Mouse (Mus musculus): ENCODE data around the gene Mical1.

Mical1 gene

GRCm38 (mm10) chr10:41476171-41477017, at the start of gene Mical1:
Gene Mical1 (plus strand): TSS chr10:41476314.
- peak; percentile 71 for DNase-seq (ENCODE audit: low spot score)

DNA sequence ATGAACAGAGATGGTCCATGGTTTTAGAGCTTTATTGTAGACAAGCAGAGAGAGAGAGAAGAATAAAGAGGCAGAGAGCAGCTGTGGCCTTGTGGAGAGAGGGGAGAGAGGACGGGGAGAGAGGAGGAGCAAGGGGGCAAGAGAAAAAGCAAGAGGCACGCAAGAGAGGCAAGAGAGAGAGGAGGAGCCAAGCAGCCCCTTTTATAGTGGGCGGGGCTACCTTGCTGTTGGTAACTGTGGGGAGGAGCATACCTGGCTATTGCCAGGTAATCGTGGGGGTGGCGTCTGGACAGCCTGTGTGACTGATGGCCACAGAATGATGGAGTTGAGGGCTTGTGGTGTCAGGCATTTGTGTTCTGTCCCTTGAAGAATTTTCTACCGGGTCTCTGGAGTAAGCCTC, 49.7 kb upstream of the Mical1 start:
- DNase-seq (ENCODE audit: low spot score): no peak

- peak; percentile 67 for DNase-seq (ENCODE audit: low spot score)
These were observed 41.5 kb upstream of the Mical1 start for GRCm38 (mm10) chr10:41434624-41435023.

DNA sequence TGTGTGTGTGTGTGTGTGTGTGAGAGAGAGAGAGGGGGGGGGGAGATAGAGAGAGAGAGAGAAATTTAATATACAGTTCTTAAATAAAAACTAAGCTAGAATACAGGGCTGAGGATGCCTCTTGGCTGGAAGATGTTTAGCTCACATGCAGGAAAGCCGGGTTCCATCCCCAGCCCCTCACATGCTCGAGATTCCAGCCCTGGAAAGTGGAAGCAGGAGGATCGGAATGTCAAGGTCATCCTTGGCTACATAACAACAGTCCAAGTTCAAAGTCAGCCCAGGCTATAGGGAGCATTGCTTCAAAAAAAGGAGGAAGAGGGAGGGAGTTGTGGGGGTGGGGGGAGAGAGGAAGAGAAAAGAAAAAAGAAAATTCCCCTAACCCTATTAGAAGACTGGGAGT, 41.0 kb upstream of the Mical1 start:
- no peak for DNase-seq (ENCODE audit: low spot score)

DNA sequence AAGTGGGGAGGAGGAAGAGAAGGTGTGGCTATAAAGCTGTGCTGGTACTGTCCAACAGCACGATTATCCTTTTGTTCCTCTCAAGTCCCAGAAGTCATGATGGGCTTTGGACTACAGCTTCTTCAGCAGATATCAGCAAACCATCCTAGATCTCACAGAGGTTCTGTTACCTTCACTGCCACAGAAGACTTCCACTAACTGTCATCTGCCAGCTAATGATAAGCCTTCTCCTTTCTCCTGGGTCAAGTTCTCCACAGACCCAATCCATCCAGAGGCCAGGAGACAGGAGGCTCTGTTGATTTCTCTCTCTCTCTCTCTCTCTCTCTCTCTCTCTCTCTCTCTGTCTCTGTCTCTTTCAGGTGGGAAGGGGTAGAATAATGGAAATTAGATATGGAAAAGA, 27.9 kb upstream of the Mical1 start:
- no peak for DNase-seq (ENCODE audit: low spot score)

GRCm38 (mm10) chr10:41449684-41450083, 26.4 kb upstream of the Mical1 start:
- peak; percentile 28 for DNase-seq (ENCODE audit: low spot score)

- DNase-seq (ENCODE audit: low spot score): peak; percentile 95
These were observed 25.9 kb upstream of the Mical1 start, which contains the start of gene Zbtb24 for GRCm38 (mm10) chr10:41450137-41450670. Gene Zbtb24 (plus strand): TSS chr10:41450383.

- no peak for DNase-seq (ENCODE audit: low spot score)
These were observed 25.2 kb upstream of the Mical1 start for GRCm38 (mm10) chr10:41450780-41451522.

GRCm38 (mm10) chr10:41451656-41452055, 24.5 kb upstream of the Mical1 start:
- no peak for DNase-seq (ENCODE audit: low spot score)

GRCm38 (mm10) chr10:41452791-41453190, 23.3 kb upstream of the Mical1 start:
- no peak for DNase-seq (ENCODE audit: low spot score)

- DNase-seq (ENCODE audit: low spot score): no peak
These were observed 16.1 kb upstream of the Mical1 start for GRCm38 (mm10) chr10:41459990-41460389.

DNA sequence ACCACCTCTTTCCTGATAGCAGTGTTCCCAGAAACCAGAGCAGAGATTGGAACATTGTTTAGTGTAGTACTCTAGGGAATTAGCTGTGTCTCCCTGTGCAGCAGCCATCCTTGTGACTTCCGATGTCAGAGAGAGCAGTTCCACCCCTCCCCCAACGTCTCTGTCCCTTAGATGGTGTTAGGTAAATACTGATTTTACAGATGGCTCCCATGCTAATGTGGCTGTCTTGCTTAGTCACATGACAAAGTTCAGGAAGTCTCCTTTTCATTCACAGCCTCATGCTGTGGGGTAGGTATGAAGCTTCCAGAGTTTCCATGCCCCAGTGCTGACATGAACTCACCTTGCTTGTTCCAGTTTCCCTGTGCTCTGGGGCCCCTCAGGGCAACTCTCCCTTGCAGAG, 15.6 kb upstream of the Mical1 start:
- DNase-seq (ENCODE audit: low spot score): no peak

GRCm38 (mm10) chr10:41461057-41461722, 14.9 kb upstream of the Mical1 start:
- no peak for DNase-seq (ENCODE audit: low spot score)

- DNase-seq (ENCODE audit: low spot score): no peak
These were observed 11.6 kb upstream of the Mical1 start for GRCm38 (mm10) chr10:41464401-41464955.

DNA sequence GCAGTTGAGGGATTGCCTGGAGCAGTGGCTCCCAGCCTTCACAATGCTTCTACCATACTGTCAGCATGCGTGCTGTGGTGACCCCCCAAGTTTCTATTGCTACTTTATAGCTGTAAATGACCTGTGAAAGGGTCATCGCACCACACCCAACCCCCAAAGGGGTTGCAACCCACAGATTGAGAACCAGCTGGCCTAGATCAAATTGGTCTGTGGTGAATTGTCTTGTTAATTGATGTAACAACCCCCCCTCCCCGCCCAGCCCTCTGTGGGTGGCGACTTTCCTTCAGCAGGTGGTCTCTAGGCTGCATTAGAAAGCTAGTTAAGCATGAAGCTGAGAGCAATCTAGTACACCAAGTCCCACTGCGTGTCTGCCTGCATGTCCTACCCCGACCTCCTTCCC, 8.8 kb upstream of the Mical1 start:
- no peak for DNase-seq (ENCODE audit: low spot score)

DNA sequence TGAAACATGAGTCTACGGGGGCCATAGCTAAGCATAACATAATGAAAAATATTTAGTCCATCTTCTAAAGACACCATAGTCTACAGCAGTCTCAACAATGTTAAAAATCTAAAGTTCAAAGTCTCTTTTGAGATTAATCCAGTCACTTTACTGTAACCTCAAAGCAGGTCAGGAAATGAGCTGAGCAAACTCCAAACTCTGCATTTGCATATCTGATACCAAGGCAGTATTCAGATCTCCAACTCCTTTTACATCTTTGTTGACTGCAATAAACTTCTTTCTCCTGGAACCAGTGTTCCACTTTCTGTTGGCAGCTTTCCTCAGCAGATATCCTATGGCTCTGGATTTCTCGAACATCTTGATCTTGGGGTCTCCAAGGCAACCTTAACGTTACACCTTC, 5.4 kb upstream of the Mical1 start:
- no peak for DNase-seq (ENCODE audit: low spot score)

- no peak for DNase-seq (ENCODE audit: low spot score)
These were observed 3.6 kb upstream of the Mical1 start for GRCm38 (mm10) chr10:41472534-41472933.

GRCm38 (mm10) chr10:41472962-41473481, 3.1 kb upstream of the Mical1 start:
- DNase-seq (ENCODE audit: low spot score): no peak

DNA sequence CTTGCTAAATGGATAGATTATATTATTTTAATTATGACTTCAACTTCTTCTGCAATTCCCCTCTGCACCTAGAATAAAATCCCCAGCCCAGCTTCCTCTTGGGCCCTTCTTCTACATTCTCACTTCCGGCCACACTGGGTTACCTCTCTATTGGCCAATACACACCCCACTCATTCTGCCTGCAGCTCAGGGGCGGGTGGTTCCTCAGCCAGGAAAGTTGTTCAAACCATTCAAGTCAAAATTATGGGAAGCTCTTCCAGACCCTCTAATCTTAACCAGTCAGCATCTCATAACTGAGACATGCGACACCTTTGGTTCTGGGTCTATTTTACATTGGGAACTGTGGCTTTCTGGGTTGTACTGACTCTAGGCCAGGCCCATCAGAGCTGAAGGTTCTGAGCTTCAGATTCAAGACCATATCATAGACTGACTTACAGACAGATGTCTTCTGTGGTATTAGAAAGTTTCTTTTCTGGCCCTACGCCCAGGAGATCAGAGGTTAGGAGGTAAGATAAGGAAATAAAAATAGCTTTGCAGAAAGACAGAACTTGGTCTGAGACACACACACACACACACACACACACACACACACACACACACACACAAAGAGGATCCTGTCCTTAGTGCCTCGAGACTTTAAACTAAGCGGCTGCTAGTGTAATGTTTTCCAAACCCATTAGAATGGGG, 2.2 kb upstream of the Mical1 start:
- DNase-seq (ENCODE audit: low spot score): peak; percentile 56

GRCm38 (mm10) chr10:41474981-41475391, 1.1 kb upstream of the Mical1 start:
- peak; percentile 69 for DNase-seq (ENCODE audit: low spot score)

DNA sequence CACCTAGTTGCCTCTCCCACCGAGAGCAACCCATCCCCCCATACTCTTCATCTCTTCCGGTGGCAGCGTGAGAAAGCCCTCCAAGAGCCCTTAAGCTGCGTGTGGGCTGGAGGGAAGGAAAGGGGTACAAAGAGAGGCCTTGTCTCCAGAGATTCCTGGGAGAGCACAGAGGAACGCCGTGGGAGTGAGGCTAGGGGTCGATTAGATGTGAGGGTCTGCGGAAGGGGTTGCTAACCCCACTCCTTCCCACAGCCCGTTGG, 834 bp downstream of the Mical1 start:
- DNase-seq (ENCODE audit: low spot score): no peak
